Mouse (Mus musculus) brain, embryonic 14.5 days (tissue): ENCODE measurements around the gene 1700001C02Rik. TPM values are rescaled to one million over a fixed set of nuclear protein-coding genes. Genes with fewer than 3 reads are reported as not detected.
A peak's percentile ranks its signal among the peaks of the same experiment; 100 is the strongest.

Experiments used
- DNase-seq: peaks from one replicate; pipeline ENCODE4 v3.0.0-alpha.2; 2011; ENCODE audit warnings: low read depth
- CTCF ChIP-seq: fragments of 200-500 bp; IDR thresholded peaks from 2 replicates; pipeline ENCODE4 v1.5.1; 2012; ENCODE audit warnings: inconsistent platforms, mild to moderate bottlenecking, moderate library complexity, borderline replicate concordance; ENCODE audit not compliant: insufficient read depth, insufficient read length; ENCODE audit errors: extremely low read depth
- POLR2A ChIP-seq: fragments of 200-500 bp; IDR thresholded peaks from 2 replicates; pipeline ENCODE4 v1.6.1; 2012; ENCODE audit warnings: mild to moderate bottlenecking, inconsistent platforms, borderline replicate concordance; ENCODE audit not compliant: poor library complexity, insufficient read depth, insufficient read length, severe bottlenecking; ENCODE audit errors: extremely low read depth
- polyA plus RNA-seq: library from polyadenylated mRNA; depleted of rRNA; stranded (reverse); fragments of >200 nt; gene quantifications from 2 replicates; pipeline ENCODE4 v1.2.3, GENCODE M21; 2012; rRNA removed

1700001C02Rik gene
- polyA plus RNA-seq, 1 experiment = 0.78 TPM

DNA sequence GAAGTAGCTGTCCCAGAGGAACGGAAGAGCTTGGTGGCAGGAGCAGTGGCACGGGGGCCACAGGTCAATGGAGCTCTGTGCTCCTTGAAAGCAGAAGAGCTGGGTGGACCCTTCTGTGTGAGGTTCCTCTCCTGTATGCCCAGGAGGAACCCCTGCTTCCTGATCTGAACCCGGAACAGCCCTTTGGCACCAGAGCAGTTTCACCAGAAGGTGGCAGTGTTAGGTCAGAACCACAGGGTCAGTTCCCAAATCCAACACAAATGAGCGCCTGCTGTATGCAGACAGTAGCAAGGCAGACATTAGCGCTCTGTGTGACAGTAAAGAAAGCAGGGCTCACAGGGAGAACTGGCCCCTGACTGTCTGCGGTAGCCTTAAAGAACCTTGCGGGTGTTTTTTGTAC is 50.5 kb downstream of the 1700001C02Rik start:
- peak; percentile 34 for DNase-seq
- TF ChIP-seq CTCF = peak; percentile 63
- no peak for TF ChIP-seq POLR2A

DNA sequence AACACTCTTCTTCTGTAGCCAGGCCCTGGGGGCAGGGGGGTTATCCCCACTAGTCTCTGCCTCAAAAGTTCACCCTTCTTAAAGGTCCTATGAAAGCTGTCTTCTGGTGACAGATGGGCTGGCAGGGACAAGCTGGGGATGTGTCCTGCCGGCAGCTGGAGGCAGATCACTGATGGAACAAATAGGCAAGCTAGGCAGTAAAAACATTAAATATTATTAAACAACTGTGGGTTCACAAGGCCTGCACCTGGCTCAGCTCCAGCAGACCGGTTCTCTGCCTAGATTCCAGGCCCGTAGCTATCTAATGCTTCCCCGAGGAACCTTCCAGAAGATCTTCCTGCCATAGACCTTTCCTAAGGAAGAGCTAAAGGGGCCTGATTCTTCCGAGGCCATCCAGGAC is 52.3 kb downstream of the 1700001C02Rik start:
- TF ChIP-seq POLR2A = no peak
- TF ChIP-seq CTCF = no peak
- DNase-seq = no peak

DNA sequence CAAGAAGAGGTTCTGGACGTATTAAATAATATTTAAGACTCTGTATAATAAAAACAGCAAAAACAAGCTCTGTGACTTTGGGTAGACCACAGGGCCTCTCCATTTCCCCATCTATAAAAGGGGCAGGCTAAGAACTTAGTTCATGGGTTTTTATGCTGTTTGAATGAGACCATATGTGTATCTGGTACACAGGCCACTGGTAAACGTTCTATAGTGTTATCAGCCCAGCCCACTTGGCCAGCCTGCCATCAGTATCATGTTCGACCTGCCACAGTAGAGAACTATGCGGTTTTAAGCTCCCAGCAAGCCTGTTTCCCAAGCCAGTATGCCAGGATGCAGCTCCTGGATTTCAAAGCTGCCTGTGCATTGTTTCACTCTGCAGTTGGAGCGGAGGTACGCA is 52.7 kb downstream of the 1700001C02Rik start:
- no peak for DNase-seq
- TF ChIP-seq POLR2A (no peak), CTCF (no peak)

- TF ChIP-seq CTCF (no peak), POLR2A (no peak)
- peak; percentile 51 for DNase-seq
Observed at GRCm38 (mm10) chr5:30519494-30519893, 53.6 kb downstream of the 1700001C02Rik start.

- no peak for DNase-seq
- TF ChIP-seq POLR2A (no peak), CTCF (no peak)
Observed at GRCm38 (mm10) chr5:30520214-30520732, 54.4 kb downstream of the 1700001C02Rik start.

- peak; percentile 54 for DNase-seq
- TF ChIP-seq POLR2A (no peak), CTCF (no peak)
Observed at GRCm38 (mm10) chr5:30522406-30522805, 56.6 kb downstream of the 1700001C02Rik start.

DNA sequence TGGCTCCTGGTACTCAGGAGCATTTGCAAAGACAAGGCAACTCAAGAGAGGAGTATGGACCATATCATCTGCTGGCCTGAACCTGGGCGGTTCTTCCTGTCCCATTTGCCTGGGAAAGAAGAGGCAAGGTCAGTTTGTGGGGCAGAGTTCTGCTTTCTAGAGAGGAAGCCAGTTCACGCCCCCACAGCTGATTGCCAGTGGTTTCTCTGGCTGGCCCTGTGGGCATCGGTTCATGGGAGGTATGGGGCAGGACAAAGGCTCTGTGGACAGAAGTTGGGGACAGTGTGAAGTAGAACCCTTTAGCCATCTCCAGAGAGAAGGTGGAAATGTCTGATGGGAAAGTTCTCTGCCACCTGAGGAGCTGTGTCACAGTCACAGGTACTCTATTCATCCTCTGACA is 57.3 kb downstream of the 1700001C02Rik start:
- TF ChIP-seq POLR2A (no peak), CTCF (no peak)
- no peak for DNase-seq

GRCm38 (mm10) chr5:30524213-30524612 is 58.4 kb downstream of the 1700001C02Rik start:
- TF ChIP-seq CTCF (no peak), POLR2A (no peak)
- DNase-seq = no peak

GRCm38 (mm10) chr5:30525920-30526836 is 60.3 kb downstream of the 1700001C02Rik start:
- peak; percentile 92 for DNase-seq

DNA sequence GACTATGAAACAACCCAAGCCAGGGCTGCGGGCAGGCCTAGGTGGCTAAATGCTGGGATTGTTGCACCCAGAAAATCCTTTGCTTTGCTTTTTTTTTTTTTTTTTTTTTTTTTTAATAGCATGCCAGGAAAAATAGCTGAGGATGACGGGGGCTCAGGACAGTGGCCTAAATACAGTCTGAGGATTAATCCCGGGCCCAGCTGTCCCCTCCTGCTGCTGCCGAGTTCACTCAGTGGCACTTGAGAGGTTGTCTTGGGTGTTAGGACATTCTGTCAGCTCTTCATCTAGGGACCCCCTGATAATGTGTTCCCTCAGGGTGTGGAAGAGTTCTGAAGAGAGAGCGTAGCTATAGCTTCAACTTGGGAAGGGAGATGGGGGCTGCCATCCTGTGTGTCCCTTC is 61.3 kb downstream of the 1700001C02Rik start:
- no peak for DNase-seq
- TF ChIP-seq CTCF = no peak
- TF ChIP-seq POLR2A = no peak

More at GRCm38 (mm10) chr5:30525920-30526836, 60.3 kb downstream of the 1700001C02Rik start:
- TF ChIP-seq CTCF (no peak), POLR2A (no peak)

DNA sequence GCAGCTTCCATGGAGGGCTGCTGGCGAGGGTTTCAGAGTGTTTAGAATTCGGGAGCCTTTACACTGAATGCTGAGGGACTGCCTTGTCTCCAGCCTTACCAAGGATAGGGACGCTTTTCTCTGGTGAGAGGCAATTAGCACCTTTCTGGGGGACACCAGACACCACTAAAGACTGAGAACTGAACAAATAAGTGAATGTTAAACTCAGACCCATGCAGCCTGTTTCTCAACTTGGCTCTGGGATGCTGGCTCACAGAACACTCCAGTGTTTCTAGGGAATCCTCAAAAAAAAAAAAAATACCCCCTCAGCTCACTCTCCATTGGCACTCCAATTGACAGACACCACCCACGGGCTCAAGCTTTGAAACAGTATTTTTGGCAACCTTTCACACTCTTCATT is 63.1 kb downstream of the 1700001C02Rik start:
- TF ChIP-seq POLR2A = no peak
- no peak for TF ChIP-seq CTCF
- peak; percentile 67 for DNase-seq

Other genes with a start within 250 kb of the 1700001C02Rik start
- gene Selenoi, start 233.5 kb upstream of the 1700001C02Rik start, polyA plus RNA-seq = 46.1 and 57.4 TPM in 2 replicates
- 2.7 and 4.0 TPM in 2 replicates for gene Drc1, start 184.7 kb upstream of the 1700001C02Rik start, polyA plus RNA-seq
- gene Otof, start 4.1 kb upstream of the 1700001C02Rik start, polyA plus RNA-seq = 5.2 and 6.9 TPM in 2 replicates
- gene Cib4, start 79.8 kb downstream of the 1700001C02Rik start, polyA plus RNA-seq = not detected in 2 replicates
- 5.5 and 10.9 TPM in 2 replicates for gene Kcnk3, start 122.1 kb downstream of the 1700001C02Rik start, polyA plus RNA-seq
- gene Slc35f6, start 181.9 kb downstream of the 1700001C02Rik start, polyA plus RNA-seq = 44.4 and 52.9 TPM in 2 replicates
- gene Cenpa, start 200.7 kb downstream of the 1700001C02Rik start, polyA plus RNA-seq = 55.9 and 105 TPM in 2 replicates
- gene Dpysl5, start 245.5 kb downstream of the 1700001C02Rik start, polyA plus RNA-seq = 368 and 444 TPM in 2 replicates